Mouse (Mus musculus): ENCODE measurements around the gene Scaf4. TPM values are rescaled to one million over a fixed set of nuclear protein-coding genes. Genes with fewer than 3 reads are reported as not detected.

Scaf4 gene
- total and polyA plus RNA-seq, 2 experiments from 2014 or later: 9.5 to 15.7 TPM

- ATAC-seq (ENCODE audit: insufficient read depth, low read depth): no peak
- Histone ChIP-seq H3K4me1 (ENCODE audit: control insufficient read depth, insufficient read depth) (no peaks in the 10 kb centered on the region), H3K4me2 (ENCODE audit: low read depth, low read length) (no peak overlapping the region), H3K27ac (ENCODE audit: low read depth) (no peak overlapping the region), H3K9ac (replicated peaks; ENCODE audit: low read depth, low read length) (no peak overlapping the region), H3K36me3 (replicated peaks; ENCODE audit: control insufficient read depth, insufficient read depth, low read length) (no peaks in the 10 kb centered on the region), H3K9me3 (replicated peaks; ENCODE audit: control insufficient read depth, low read length) (no peaks in the 10 kb centered on the region), H3K4me3 (ENCODE audit: low read depth, low read length) (no peak overlapping the region), H3K27me3 (ENCODE audit: control insufficient read depth, insufficient read depth, low read length) (0 out of 2 replicates have a peak, but pooled peaks cover 3% of the 10 kb centered on the region)
- WGBS: 43% methylated on average over 8 of the region's 8 CpGs
- TF ChIP-seq EP300 (IDR thresholded peaks at IDR 0.05; ENCODE audit: low read depth) (no peak), CTCF (IDR thresholded peaks at IDR 0.05; ENCODE audit: low read depth) (peak; percentile 90)
- peak; percentile 71 for DNase-seq (ENCODE audit: low spot score)
These were observed 98.2 kb downstream of the Scaf4 start for GRCm38 (mm10) chr16:90185928-90186588.

- no peak for ATAC-seq (ENCODE audit: insufficient read depth, low read depth)
- Histone ChIP-seq H3K9me3 (replicated peaks; ENCODE audit: control insufficient read depth, low read length) (no peaks in the 10 kb centered on the region), H3K4me2 (ENCODE audit: low read depth, low read length) (no peak overlapping the region), H3K9ac (replicated peaks; ENCODE audit: low read depth, low read length) (no peak overlapping the region), H3K4me1 (ENCODE audit: control insufficient read depth, insufficient read depth) (no peaks in the 10 kb centered on the region), H3K27me3 (ENCODE audit: control insufficient read depth, insufficient read depth, low read length) (0 out of 2 replicates have a peak, but pooled peaks cover 3% of the 10 kb centered on the region), H3K36me3 (replicated peaks; ENCODE audit: control insufficient read depth, insufficient read depth, low read length) (no peaks in the 10 kb centered on the region), H3K27ac (ENCODE audit: low read depth) (no peak overlapping the region), H3K4me3 (ENCODE audit: low read depth, low read length) (no peak overlapping the region)
- DNase-seq (ENCODE audit: low spot score): no peak
- 81% methylated on average over 6 of the region's 6 CpGs for WGBS
- TF ChIP-seq EP300 (IDR thresholded peaks at IDR 0.05; ENCODE audit: low read depth) (no peak), CTCF (IDR thresholded peaks at IDR 0.05; ENCODE audit: low read depth) (no peak)
These were observed 100.2 kb downstream of the Scaf4 start for GRCm38 (mm10) chr16:90184135-90184534.

- no peak overlapping the region for H3K4me2 ChIP-seq (ENCODE audit: low read depth, low read length)
- DNase-seq (ENCODE audit: low spot score): no peak
- H3K4me1 ChIP-seq (ENCODE audit: control insufficient read depth, insufficient read depth): no peaks in the 10 kb centered on the region
- no peaks in the 10 kb centered on the region for H3K9me3 ChIP-seq (replicated peaks; ENCODE audit: control insufficient read depth, low read length)
- no peaks in the 10 kb centered on the region for H3K36me3 ChIP-seq (replicated peaks; ENCODE audit: control insufficient read depth, insufficient read depth, low read length)
- H3K27ac ChIP-seq (ENCODE audit: low read depth): no peak overlapping the region
- H3K4me3 ChIP-seq (ENCODE audit: low read depth, low read length): no peak overlapping the region
- 0 out of 2 replicates have a peak, but pooled peaks cover 3% of the 10 kb centered on the region for H3K27me3 ChIP-seq (ENCODE audit: control insufficient read depth, insufficient read depth, low read length)
- ATAC-seq (ENCODE audit: insufficient read depth, low read depth): no peak
- no peak overlapping the region for H3K9ac ChIP-seq (replicated peaks; ENCODE audit: low read depth, low read length)
- 78% methylated on average over 8 of the region's 8 CpGs for WGBS
- TF ChIP-seq EP300 (IDR thresholded peaks at IDR 0.05; ENCODE audit: low read depth): no peak
- TF ChIP-seq CTCF (IDR thresholded peaks at IDR 0.05; ENCODE audit: low read depth): no peak
These were observed 102.6 kb downstream of the Scaf4 start for GRCm38 (mm10) chr16:90181673-90182072.

- TF ChIP-seq EP300 (IDR thresholded peaks at IDR 0.05; ENCODE audit: low read depth) (no peak), CTCF (IDR thresholded peaks at IDR 0.05; ENCODE audit: low read depth) (no peak)
- WGBS: 71% methylated on average over 6 of the region's 6 CpGs
- H3K9ac ChIP-seq (replicated peaks; ENCODE audit: low read depth, low read length): no peak overlapping the region
These were observed 103.3 kb downstream of the Scaf4 start for GRCm38 (mm10) chr16:90180975-90181374.

DNA sequence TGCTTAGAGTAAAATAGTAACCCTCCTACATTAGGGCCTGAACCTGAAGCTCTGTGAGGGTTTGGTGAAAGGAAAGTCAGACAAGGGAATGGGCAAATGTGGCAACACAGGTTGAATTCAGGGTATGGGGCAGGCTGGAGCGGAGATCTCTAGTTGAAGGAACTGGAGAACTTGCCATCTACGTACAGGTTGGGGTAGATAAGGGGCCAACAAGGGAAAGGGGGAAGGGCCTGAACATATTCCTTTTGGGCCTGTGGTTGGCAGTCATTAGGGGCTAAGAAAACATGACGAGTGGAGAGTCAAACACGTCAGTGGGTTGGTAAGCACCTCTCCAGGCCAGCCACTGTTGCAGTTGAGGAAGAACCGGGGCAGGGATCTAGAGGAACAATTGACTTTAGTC lies 104.4 kb downstream of the Scaf4 start:
- no peaks in the 10 kb centered on the region for H3K9me3 ChIP-seq (replicated peaks; ENCODE audit: control insufficient read depth, low read length)
- no peaks in the 10 kb centered on the region for H3K36me3 ChIP-seq (replicated peaks; ENCODE audit: control insufficient read depth, insufficient read depth, low read length)
- H3K27ac ChIP-seq (ENCODE audit: low read depth): no peak overlapping the region
- H3K9ac ChIP-seq (replicated peaks; ENCODE audit: low read depth, low read length): no peak overlapping the region
- H3K27me3 ChIP-seq (ENCODE audit: control insufficient read depth, insufficient read depth, low read length): no peaks in the 10 kb centered on the region
- TF ChIP-seq EP300 (IDR thresholded peaks at IDR 0.05; ENCODE audit: low read depth) (no peak), CTCF (IDR thresholded peaks at IDR 0.05; ENCODE audit: low read depth) (no peak)
- no peak overlapping the region for H3K4me2 ChIP-seq (ENCODE audit: low read depth, low read length)
- no peak overlapping the region for H3K4me3 ChIP-seq (ENCODE audit: low read depth, low read length)
- DNase-seq (ENCODE audit: low spot score) (no peak), ATAC-seq (ENCODE audit: insufficient read depth, low read depth) (no peak)
- WGBS: 78% methylated on average over 5 of the region's 5 CpGs
- H3K4me1 ChIP-seq (ENCODE audit: control insufficient read depth, insufficient read depth): no peaks in the 10 kb centered on the region

More at GRCm38 (mm10) chr16:90180975-90181374, 103.3 kb downstream of the Scaf4 start:
- Histone ChIP-seq H3K36me3 (replicated peaks; ENCODE audit: control insufficient read depth, insufficient read depth, low read length) (no peaks in the 10 kb centered on the region), H3K4me3 (ENCODE audit: low read depth, low read length) (no peak overlapping the region), H3K4me2 (ENCODE audit: low read depth, low read length) (no peak overlapping the region), H3K4me1 (ENCODE audit: control insufficient read depth, insufficient read depth) (no peaks in the 10 kb centered on the region), H3K27ac (ENCODE audit: low read depth) (no peak overlapping the region), H3K27me3 (ENCODE audit: control insufficient read depth, insufficient read depth, low read length) (0 out of 2 replicates have a peak, but pooled peaks cover 3% of the 10 kb centered on the region), H3K9me3 (replicated peaks; ENCODE audit: control insufficient read depth, low read length) (no peaks in the 10 kb centered on the region)
- no peak for DNase-seq (ENCODE audit: low spot score)
- ATAC-seq (ENCODE audit: insufficient read depth, low read depth): no peak

- H3K4me1 ChIP-seq (ENCODE audit: control insufficient read depth, insufficient read depth): no peaks in the 10 kb centered on the region
- no peak overlapping the region for H3K4me2 ChIP-seq (ENCODE audit: low read depth, low read length)
- no peak for DNase-seq (ENCODE audit: low spot score)
- H3K36me3 ChIP-seq (replicated peaks; ENCODE audit: control insufficient read depth, insufficient read depth, low read length): no peaks in the 10 kb centered on the region
- WGBS: 91% methylated on average over 3 of the region's 3 CpGs
- no peak overlapping the region for H3K27ac ChIP-seq (ENCODE audit: low read depth)
- H3K27me3 ChIP-seq (ENCODE audit: control insufficient read depth, insufficient read depth, low read length): no peaks in the 10 kb centered on the region
- no peak overlapping the region for H3K9ac ChIP-seq (replicated peaks; ENCODE audit: low read depth, low read length)
- no peaks in the 10 kb centered on the region for H3K9me3 ChIP-seq (replicated peaks; ENCODE audit: control insufficient read depth, low read length)
- TF ChIP-seq EP300 (IDR thresholded peaks at IDR 0.05; ENCODE audit: low read depth) (no peak), CTCF (IDR thresholded peaks at IDR 0.05; ENCODE audit: low read depth) (no peak)
- no peak overlapping the region for H3K4me3 ChIP-seq (ENCODE audit: low read depth, low read length)
- no peak for ATAC-seq (ENCODE audit: insufficient read depth, low read depth)
These were observed 105.9 kb downstream of the Scaf4 start for GRCm38 (mm10) chr16:90178404-90178803.
